Mouse (Mus musculus): ENCODE measurements around the gene Sel1l3.

DNA sequence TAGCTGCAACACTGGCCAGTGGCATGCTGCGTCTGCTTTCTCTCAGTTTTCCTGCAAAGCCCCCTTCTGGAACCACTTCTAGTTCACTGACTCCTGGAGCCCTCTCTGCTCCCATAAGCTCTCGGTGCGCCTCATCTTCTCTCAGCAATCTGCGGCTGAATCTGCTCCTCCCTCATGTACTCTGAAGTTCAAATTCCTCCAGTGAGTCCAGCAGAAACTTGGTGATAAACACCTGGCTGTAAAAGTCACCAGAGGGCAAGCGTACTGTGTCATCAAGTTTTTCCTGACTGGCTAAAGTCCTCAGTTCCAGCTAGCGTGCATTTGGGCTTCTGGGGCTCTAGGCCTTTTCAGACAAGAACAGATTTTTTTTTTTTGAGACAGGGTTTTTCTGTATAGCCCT is 139.2 kb downstream of the Sel1l3 start:
- TF ChIP-seq POLR2A (IDR thresholded peaks at IDR 0.05; ENCODE audit: extremely low read depth, insufficient read depth, low read length) (no peak), CTCF (IDR thresholded peaks at IDR 0.05; ENCODE audit: extremely low read depth, insufficient read depth, low read length) (no peak)
